Mouse (Mus musculus): ENCODE data around the gene Cenpu. TPM values are rescaled to one million over a fixed set of nuclear protein-coding genes. Genes with fewer than 3 reads are reported as not detected.
"Not testable (repeated sequence)": the region's sequence is repeated elsewhere in the genome, so short reads cannot be mapped to it uniquely, and the experiment has no call there.

Gene Cenpu
- polyA plus RNA-seq, 1 experiment from 2014 or later, result 9.7 TPM

DNA sequence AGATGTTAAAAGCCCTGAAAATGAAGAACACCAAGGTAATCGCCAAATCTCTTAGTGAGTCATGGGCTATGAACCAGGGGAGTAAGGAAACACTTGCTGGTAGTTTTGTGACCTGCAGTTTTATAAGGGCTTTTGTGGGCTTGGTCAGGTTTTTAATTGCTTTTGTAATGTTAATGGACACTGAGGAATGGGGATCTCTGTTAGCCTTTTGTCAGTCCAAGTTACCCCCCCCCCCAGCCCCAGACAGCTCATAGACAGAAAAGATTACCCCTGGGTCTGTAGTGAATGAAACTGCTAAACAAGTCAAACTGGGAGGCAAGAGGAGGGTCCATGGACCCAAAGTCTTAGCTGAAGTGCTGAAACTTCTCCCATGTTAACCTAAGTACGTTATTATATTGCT, 21.6 kb downstream of the Cenpu start:
- WGBS, result 89% methylated on average over 2 of the region's 2 CpGs
- Histone ChIP-seq H3K36me3 (ENCODE audit: insufficient read depth, low read length) (peaks cover 19% of the 10 kb centered on the region), H3K27me3 (ENCODE audit: insufficient read depth, low read length) (no peaks in the 10 kb centered on the region), H3K9ac (ENCODE audit: low read depth, low read length) (no peak overlapping the region), H3K4me2 (ENCODE audit: low read length) (no peak overlapping the region), H3K4me1 (replicated peaks; ENCODE audit: insufficient read depth, low read length) (no peaks in the 10 kb centered on the region), H3K9me3 (replicated peaks; ENCODE audit: low read length) (no peaks in the 10 kb centered on the region), H3K27ac (no peak overlapping the region), H3K4me3 (replicated peaks; ENCODE audit: low read depth, low read length) (no peak overlapping the region)
- DNase-seq (ENCODE audit: low spot score) (no peak), ATAC-seq (replicated peaks; ENCODE audit: low FRiP score, low read depth) (no peak)
- no peak for TF ChIP-seq CTCF (IDR thresholded peaks at IDR 0.05; ENCODE audit: low read depth)

DNA sequence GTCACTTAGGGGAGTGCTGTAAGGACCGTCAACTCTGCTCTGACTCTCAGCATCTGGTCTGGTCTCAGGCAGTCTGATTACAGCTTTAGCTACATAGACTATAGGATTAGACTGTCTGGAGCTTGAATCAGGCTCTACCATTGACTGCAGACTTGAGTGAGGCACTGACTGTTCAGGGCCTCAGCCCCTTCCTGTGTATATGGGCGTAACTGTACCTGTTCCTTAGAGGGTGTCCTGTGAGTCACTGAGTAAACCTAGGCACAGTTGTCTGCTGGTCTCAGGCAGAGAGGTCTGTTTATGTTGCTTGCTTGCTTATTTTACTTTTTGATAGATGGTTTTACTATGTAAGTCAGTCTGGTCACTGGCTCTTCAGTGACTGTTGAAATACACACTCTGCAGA, 22.1 kb downstream of the Cenpu start:
- Histone ChIP-seq H3K36me3 (ENCODE audit: insufficient read depth, low read length) (peaks cover 20% of the 10 kb centered on the region), H3K9ac (ENCODE audit: low read depth, low read length) (no peak overlapping the region), H3K9me3 (replicated peaks; ENCODE audit: low read length) (no peaks in the 10 kb centered on the region), H3K27me3 (ENCODE audit: insufficient read depth, low read length) (no peaks in the 10 kb centered on the region), H3K4me2 (ENCODE audit: low read length) (no peak overlapping the region), H3K4me3 (replicated peaks; ENCODE audit: low read depth, low read length) (no peak overlapping the region), H3K4me1 (replicated peaks; ENCODE audit: insufficient read depth, low read length) (no peaks in the 10 kb centered on the region), H3K27ac (no peak overlapping the region)
- DNase-seq (ENCODE audit: low spot score) (no peak), ATAC-seq (replicated peaks; ENCODE audit: low FRiP score, low read depth) (no peak)
- WGBS, result 85% methylated on average over 2 of the region's 2 CpGs
- no peak for TF ChIP-seq CTCF (IDR thresholded peaks at IDR 0.05; ENCODE audit: low read depth)

DNA sequence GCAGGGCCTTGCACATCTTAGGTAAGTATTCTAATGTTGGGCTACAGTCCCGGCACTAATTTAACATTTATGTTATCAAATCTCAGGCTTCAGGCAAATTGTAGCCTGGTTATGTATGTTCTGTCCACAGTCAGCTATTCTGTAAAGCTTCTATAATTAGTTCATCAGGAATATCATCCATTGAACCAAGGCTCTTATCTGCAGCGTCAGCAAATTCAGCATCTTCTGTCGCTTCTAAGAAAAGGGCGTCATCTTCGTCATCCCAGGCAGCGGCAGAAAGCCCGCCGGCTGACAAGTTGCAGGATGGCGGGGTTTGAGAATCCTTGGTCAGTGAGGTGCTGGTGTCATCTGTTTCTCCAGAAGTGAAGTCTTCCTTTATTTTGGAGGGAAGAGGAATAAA, 27.0 kb downstream of the Cenpu start:
- no peaks in the 10 kb centered on the region for H3K9me3 ChIP-seq (replicated peaks; ENCODE audit: low read length)
- no peak for TF ChIP-seq CTCF (IDR thresholded peaks at IDR 0.05; ENCODE audit: low read depth)
- WGBS, result 96% methylated on average over 9 of the region's 9 CpGs
- no peaks in the 10 kb centered on the region for H3K27me3 ChIP-seq (ENCODE audit: insufficient read depth, low read length)
- no peaks in the 10 kb centered on the region for H3K4me1 ChIP-seq (replicated peaks; ENCODE audit: insufficient read depth, low read length)
- no peak for ATAC-seq (replicated peaks; ENCODE audit: low FRiP score, low read depth)
- no peak overlapping the region for H3K4me3 ChIP-seq (replicated peaks; ENCODE audit: low read depth, low read length)
- no peak overlapping the region for H3K9ac ChIP-seq (ENCODE audit: low read depth, low read length)
- peaks cover 30% of the 10 kb centered on the region for H3K36me3 ChIP-seq (ENCODE audit: insufficient read depth, low read length)
- H3K27ac ChIP-seq, result no peak overlapping the region
- no peak for DNase-seq (ENCODE audit: low spot score)
- no peak overlapping the region for H3K4me2 ChIP-seq (ENCODE audit: low read length)

- not testable (repeated sequence) for H3K4me3 ChIP-seq (replicated peaks; ENCODE audit: low read depth, low read length)
Measured at GRCm38 (mm10) chr8:46584328-46584727, 32.5 kb downstream of the Cenpu start.

DNA sequence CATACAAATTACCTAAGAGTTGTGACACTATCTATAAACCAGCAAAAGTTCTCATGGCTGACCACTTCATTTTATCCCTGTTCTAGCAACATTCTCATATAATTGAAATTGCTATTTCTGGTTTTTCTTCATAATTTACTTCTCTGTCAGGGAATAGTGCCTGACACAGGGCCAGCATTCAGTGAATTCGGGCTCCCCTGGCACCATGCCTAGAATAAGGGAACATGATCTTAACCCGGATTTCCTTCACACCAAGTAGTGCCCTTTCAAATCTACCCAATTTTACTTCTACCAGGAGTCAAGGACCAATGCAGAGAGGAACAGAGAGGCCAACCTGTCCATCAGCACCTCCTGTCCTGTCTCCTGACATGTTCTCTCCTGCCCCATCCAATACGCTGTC, 33.7 kb downstream of the Cenpu start:
- no peak overlapping the region for H3K9ac ChIP-seq (ENCODE audit: low read depth, low read length)

More at GRCm38 (mm10) chr8:46584328-46584727, 32.5 kb downstream of the Cenpu start:
- H3K4me1 ChIP-seq (replicated peaks; ENCODE audit: insufficient read depth, low read length); H3K4me2 ChIP-seq (ENCODE audit: low read length); H3K9ac ChIP-seq (ENCODE audit: low read depth, low read length); H3K36me3 ChIP-seq (ENCODE audit: insufficient read depth, low read length); H3K9me3 ChIP-seq (replicated peaks; ENCODE audit: low read length); DNase-seq (ENCODE audit: low spot score); H3K27ac ChIP-seq; H3K27me3 ChIP-seq (ENCODE audit: insufficient read depth, low read length); ATAC-seq (replicated peaks; ENCODE audit: low FRiP score, low read depth): not testable (repeated sequence)
- 41% methylated on average over 4 of the region's 4 CpGs for WGBS

DNA sequence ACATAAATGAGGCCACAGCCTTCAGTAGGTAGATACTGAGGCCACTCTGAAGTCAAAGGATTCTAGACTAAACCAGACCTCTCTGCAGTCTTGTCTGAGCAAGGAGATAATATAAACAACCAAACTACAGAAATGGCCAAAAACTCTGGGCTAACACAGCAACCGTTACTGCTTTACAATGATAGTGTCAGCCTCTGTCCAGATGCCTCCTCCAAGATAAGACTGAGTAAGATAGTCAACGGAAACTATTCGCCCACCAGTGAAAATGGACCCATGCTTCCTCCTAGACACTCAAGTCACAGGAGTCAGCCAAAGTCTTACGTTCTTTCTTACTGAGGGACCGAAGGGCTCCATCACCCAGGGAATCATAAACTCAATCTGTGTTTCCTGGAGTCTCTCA, 36.1 kb downstream of the Cenpu start:
- no peak for TF ChIP-seq CTCF (IDR thresholded peaks at IDR 0.05; ENCODE audit: low read depth)
- no peaks in the 10 kb centered on the region for H3K9me3 ChIP-seq (replicated peaks; ENCODE audit: low read length)
- H3K4me2 ChIP-seq (ENCODE audit: low read length), result no peak overlapping the region
- ATAC-seq (replicated peaks; ENCODE audit: low FRiP score, low read depth), result no peak
- 90% methylated on average over 5 of the region's 5 CpGs for WGBS
- no peaks in the 10 kb centered on the region for H3K36me3 ChIP-seq (ENCODE audit: insufficient read depth, low read length)
- H3K9ac ChIP-seq (ENCODE audit: low read depth, low read length), result no peak overlapping the region
- no peaks in the 10 kb centered on the region for H3K27me3 ChIP-seq (ENCODE audit: insufficient read depth, low read length)
- no peak for DNase-seq (ENCODE audit: low spot score)
- no peaks in the 10 kb centered on the region for H3K4me1 ChIP-seq (replicated peaks; ENCODE audit: insufficient read depth, low read length)
- no peak overlapping the region for H3K27ac ChIP-seq
- H3K4me3 ChIP-seq (replicated peaks; ENCODE audit: low read depth, low read length), result no peak overlapping the region

More for the DNA sequence above, 33.7 kb downstream of the Cenpu start:
- no peaks in the 10 kb centered on the region for H3K4me1 ChIP-seq (replicated peaks; ENCODE audit: insufficient read depth, low read length)
- DNase-seq (ENCODE audit: low spot score), result no peak
- no peak overlapping the region for H3K4me3 ChIP-seq (replicated peaks; ENCODE audit: low read depth, low read length)
- H3K9me3 ChIP-seq (replicated peaks; ENCODE audit: low read length), result no peaks in the 10 kb centered on the region
- no peaks in the 10 kb centered on the region for H3K27me3 ChIP-seq (ENCODE audit: insufficient read depth, low read length)
- H3K27ac ChIP-seq, result no peak overlapping the region
- WGBS, result 67% methylated on average over 3 of the region's 3 CpGs
- no peak overlapping the region for H3K4me2 ChIP-seq (ENCODE audit: low read length)
- no peak for ATAC-seq (replicated peaks; ENCODE audit: low FRiP score, low read depth)
- no peak for TF ChIP-seq CTCF (IDR thresholded peaks at IDR 0.05; ENCODE audit: low read depth)
- peaks cover 7% of the 10 kb centered on the region; the same call in 1 of the 2 replicates for H3K36me3 ChIP-seq (ENCODE audit: insufficient read depth, low read length)

DNA sequence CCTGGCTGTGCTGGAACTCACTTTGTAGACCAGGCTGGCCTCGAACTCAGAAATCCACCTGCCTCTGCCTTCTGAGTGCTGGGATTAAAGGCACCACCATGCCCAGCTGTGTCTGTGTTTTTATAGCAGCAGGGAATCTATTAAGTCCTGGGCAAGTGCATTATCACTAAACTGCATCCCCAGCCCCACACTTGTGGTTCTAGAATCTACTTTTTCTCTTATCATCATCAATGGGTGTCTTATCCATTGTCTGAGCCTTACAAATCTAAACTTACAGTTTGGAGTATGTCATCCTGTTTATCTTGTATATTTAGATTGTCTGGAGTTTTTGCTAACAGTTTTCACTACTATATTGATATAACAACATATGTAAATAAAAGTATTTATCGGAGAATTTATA, 36.8 kb downstream of the Cenpu start:
- Histone ChIP-seq H3K4me3 (replicated peaks; ENCODE audit: low read depth, low read length) (no peak overlapping the region), H3K27me3 (ENCODE audit: insufficient read depth, low read length) (no peaks in the 10 kb centered on the region), H3K9ac (ENCODE audit: low read depth, low read length) (no peak overlapping the region), H3K27ac (no peak overlapping the region), H3K4me2 (ENCODE audit: low read length) (no peak overlapping the region), H3K4me1 (replicated peaks; ENCODE audit: insufficient read depth, low read length) (no peaks in the 10 kb centered on the region), H3K9me3 (replicated peaks; ENCODE audit: low read length) (no peaks in the 10 kb centered on the region), H3K36me3 (ENCODE audit: insufficient read depth, low read length) (no peaks in the 10 kb centered on the region)
- DNase-seq (ENCODE audit: low spot score), result no peak
- no peak for TF ChIP-seq CTCF (IDR thresholded peaks at IDR 0.05; ENCODE audit: low read depth)
- WGBS, result 100% methylated on average over 2 of the region's 2 CpGs
- ATAC-seq (replicated peaks; ENCODE audit: low FRiP score, low read depth), result no peak
